Mouse (Mus musculus) mature B cell (primary cell): ENCODE measurements around the gene Muc20.

Experiments
- in situ Hi-C: fragments of 300-500 bp; cut with MboI; formaldehyde crosslinking; loops from 2 replicates; pipeline ENCODE4 v1.14.3; 2019

Gene Muc20

DNA sequence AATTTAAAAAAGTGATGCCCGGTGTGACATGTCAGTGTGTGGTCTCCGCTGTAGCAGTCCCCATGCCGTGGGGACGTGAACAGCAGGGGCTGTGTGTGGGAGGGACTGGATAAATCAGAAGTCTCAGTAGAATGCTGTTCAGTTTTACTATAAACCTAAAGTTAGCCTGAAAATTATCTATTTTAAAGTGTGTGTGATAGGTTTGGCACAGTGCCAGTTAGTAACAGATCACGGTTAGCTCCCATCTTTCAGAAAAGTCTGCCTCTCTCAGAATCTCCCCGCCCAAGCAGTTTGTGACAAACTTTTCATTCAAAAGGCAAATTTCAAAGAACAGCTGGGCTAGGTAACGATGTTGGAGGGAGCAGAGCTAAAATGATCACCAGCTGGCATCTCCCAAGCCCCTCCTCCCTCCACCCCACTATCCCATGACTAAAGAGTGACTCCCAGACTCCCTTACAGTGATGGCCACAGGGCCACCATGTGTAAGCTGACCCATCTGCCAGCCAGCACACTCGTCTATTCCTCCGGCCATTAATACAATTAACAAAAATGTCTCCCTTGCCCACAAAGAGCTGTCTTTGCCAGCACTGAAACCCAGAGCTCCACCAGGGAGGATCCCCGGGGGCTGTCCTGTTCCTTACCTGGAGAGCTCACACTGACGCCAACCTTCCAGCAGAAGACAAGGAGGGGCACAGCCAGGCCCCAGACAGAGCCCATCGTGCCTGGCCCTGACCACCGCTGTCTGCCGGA is 384 bp downstream of the Muc20 start:
- in situ Hi-C loops = no loop called here

DNA sequence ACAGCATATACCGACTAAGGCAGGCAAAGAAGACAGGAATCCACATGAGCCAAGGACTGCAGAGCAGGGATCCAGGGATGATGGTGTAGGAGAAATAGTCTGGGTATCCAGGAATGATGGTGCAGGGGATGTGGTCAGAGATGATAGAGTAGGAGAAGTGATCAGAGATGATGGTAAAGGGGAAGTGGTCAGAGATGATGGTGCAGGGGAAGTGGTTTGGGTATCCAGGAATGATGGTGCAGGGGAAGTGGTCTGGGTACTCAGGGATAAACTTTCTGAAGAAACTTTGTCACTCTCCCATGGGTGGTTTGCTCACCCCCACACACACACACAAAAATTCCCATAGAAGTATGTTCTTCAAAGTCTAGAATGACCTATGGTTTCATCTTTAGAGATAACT is 2.1 kb downstream of the Muc20 start:
- in situ Hi-C loops = no loop called here

DNA sequence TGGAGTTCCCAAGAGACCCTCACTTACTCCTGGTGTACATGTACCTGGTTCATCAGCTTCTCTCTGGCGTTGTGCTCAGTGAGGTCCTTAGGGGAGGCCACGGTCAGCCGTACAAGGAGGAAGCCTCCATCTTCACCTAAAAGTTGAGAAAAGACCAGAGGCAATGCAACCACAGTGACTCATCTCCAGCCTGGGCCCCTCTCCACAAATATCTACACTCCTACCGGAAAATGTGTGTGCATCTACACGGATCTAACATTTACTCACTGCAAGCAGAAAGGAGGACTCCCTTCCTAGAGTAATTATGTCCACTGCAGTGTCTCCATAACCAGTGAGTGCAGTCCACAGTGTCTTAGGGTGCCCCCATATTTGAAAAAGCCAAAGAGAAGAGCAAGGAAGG is 7.2 kb downstream of the Muc20 start:
- in situ Hi-C loops = no loop called here

DNA sequence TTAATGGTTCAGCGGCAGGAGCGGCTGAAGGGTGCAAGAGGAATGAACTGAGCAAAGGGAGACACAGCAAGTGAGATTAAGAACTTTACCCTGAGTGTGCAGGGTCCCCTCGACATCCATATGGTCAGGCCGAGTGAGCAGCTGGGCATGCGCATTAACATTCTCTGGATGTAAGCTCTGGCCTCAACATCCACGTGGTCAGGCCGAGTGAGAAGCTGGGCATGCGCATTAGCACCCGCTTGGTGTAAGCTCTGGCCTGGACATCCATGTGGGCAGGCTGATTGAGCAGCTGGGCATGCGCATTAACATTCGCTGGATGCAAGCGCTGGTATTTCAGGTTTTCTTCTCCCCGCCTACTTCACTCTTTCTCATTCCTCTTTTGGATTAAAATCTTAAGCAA is 12.4 kb downstream of the Muc20 start:
- in situ Hi-C loops = no loop called here

DNA sequence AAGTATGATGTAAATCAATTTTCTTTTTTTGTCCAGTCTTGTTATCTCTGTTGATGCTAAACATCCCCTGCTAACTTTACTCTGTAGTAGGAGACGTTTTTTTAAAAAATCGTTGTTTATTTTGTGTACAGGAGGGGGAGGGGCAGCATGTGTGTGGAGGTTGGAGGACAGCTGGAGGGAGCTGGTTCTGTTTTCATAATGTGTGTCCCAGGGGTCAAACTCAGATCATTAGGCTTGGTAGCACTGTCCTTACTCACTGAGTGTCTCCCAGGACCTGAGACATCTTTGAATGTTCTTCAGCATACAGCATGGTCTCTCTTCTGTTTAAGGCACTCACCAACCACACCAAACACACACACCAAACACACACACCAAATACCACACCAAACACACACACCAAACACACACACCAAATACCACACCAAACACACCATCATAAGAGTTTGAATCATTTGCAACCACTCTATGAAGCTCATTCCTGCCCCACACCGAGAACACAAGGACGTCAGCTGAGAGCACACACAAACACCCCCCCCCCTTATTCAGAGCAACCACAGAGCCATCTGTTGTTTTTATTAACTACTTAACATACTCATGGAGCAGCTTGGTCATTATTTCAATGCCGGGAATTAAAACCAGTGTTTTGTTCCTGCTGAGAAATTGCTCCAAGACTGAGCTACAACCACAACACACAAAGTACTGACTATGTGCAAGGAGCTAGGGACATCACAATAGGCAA is 13.7 kb downstream of the Muc20 start:
- in situ Hi-C loops = no loop called here

DNA sequence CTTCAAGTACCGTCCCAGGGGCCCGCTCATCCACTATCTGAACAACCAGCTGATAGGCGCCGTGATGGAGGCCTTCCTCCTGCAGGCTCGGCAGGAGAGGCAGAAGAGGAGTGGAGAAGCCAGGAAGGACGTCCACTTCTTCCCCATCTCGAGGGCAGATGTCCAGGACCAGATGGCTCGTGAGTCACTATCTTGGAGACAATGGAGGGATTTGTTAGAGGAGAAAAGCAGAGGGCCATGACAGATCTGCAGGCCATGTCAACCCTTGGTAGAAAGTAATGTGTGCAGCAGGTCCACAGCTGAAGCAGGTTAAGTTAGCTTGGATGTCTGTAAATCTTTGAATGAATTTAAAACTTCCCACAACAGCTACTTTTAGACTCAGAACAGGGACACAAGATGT is 18.3 kb downstream of the Muc20 start:
- in situ Hi-C loops = no loop called here

DNA sequence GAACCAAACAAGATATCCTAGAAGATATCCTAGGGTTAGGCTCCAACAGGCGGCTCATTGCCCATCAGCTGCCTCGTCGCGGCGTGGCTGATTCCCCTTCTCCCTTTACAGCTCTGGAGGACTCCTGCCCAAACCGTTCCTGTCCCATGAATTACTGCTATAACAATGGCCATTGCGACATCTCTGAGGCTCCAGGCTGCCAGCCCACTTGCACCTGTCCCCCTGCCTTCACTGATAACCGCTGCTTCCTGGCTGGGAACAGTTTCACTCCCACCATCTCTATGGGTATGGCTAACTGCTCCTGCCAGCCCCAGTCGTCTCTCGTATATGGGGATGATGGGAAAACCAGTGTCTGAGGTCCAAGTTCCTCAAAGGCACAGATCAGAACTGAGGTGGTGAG is 20.6 kb downstream of the Muc20 start:
- in situ Hi-C loops = no loop called here

DNA sequence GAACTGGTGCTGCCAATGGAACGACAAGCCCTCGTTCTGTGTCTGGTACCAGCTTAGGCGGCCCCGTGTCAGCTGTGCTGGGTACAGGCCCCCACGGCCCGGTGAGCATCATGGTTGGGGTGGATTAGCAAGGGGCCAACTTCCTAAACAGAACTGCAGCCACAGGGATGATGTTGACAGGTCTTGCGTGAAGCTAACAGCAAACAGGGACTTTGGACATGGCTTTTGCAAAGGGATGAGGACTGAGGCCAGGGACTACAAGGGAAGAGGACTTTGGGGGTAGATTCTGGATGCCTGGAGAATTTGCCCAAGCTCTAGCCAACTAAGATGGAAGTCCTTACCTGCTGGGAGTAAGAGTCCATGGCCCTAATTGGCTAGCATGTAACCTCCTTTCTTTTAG is 30.3 kb downstream of the Muc20 start:
- in situ Hi-C loops = no loop called here

DNA sequence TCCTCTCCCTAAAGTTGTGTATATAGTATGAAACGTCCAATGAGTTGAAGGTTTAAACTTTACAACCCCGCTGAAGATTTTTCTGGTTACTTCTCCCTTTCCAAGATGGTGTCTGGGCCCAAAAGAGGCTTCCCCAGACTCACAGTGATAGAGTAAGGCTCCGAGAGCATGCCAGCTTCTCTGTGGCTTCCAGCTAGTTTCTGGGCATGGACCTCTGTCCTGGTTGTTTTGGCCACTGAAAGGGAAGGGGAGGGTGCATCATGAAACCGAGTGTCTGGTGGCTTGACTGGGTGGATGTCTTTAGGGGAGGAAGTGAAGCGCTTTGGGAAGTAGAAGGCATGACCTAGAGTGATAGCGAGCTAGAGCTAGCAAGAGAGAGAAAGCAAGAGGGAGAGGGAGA is 32.3 kb downstream of the Muc20 start:
- in situ Hi-C loops = no loop called here

DNA sequence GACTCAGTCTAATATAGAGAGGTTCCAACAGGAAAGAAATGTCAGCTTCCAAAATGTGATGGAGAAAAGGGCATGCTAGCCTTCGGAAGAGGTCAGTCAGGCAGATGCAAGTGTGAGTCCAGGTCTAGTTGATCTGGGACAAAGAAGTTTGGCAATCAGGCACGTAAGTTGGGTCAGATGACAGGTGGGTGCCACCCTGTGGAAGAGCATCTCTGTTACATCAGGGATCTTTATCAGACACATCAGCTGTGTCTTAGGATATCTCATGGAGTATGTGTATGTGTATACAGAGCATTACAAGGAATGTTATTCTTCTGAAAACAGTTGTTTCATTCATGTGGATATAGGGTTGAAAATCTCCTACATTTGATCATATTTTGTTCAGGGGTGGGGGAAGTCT is 32.7 kb downstream of the Muc20 start:
- in situ Hi-C loops = no loop called here

DNA sequence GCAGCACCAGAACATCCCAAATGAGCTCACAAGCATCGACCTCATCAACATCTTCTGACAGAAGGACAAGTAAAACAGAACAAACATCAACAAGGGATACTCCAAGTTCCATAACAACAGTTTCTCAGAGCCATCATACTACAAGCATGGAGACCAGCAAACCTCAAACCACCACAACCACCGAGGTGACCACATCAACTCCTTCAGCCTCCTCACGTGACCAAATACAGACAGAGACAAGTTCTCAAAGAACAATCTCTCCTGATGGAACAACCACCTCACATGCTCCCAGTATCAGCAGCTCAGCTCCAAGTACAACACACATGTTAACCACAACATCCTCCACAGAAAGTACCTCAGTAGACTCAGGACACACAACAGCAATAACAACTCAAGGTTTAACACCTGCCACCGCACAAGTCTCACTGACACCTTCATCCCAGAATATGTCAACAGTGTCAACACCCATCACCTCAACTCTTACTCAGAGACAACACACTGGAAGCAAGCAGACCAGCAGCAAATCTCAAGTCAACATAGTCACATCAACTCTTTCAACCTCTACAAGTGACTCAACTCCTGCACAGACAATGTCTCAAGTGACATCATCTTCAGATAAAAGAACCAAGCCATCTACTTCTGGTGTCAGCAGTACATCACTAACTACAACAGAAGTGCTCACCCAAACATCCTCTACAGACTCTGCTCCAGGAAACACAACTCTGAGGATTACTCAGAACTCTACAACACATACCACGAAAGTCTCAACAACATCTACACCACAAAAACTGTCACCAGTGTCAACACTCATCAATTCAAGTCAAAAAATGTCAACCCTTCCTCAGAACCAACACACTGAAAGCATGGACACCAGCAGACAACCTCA is 46.8 kb downstream of the Muc20 start:
- in situ Hi-C loops = no loop called here

DNA sequence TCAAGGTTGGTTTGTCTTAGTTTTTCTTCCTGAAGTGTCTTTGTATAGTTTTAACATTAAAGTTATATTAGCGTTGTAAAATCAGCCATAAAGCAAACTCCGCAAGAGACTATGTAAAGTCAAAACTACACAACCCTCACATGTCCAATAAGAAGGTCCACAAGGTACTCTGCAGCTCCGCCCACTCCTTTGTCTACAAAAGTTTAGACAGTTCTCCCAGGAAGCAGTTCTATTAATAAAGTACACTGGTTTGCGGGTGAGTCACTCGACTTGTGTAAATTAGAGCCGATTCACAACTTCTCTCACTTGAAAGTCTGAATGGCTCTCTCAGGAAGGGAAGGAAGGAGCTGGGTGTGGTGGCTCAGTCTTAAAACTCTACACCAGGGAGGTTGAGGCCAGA is 51.4 kb downstream of the Muc20 start:
- in situ Hi-C loops = no loop called here

DNA sequence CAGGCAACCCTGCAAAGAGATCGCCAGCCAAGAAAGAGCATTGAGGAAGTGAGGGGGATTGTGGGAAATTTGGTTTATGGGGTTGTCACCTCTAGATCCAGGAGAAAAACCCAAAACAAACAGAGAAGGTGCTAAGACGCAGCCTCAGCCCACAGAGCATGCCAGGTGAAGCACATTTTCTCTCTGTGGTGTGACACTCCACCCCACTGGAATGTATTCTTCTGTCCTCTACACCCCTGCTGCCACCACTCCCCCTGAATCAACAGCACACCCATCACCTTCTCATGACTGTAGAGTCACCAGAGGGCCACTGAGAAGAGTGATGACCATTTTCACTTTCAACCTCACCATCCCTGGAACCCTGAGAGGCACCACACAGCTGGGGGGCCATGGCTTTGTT is 54.5 kb downstream of the Muc20 start:
- in situ Hi-C loops = no loop called here

DNA sequence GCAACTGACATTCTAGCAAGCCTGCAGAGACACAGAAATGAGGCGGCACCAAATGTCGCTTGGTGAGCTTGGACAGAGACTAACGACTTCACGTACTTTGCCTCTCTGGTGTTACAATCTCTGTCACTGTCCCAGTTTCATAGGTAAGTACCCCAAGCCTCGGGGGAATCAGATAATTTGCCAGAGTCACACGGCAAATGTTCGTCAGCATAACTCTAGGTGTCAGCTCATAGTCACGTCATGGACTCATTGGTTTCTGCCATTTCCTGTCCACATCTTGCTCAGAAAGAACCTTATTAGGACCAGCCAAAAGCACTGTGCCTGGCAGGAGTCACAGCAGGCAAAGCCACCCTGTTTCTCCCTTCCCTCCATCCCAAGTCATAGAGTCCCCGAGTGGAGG is 55.9 kb downstream of the Muc20 start:
- in situ Hi-C loops = no loop called here

DNA sequence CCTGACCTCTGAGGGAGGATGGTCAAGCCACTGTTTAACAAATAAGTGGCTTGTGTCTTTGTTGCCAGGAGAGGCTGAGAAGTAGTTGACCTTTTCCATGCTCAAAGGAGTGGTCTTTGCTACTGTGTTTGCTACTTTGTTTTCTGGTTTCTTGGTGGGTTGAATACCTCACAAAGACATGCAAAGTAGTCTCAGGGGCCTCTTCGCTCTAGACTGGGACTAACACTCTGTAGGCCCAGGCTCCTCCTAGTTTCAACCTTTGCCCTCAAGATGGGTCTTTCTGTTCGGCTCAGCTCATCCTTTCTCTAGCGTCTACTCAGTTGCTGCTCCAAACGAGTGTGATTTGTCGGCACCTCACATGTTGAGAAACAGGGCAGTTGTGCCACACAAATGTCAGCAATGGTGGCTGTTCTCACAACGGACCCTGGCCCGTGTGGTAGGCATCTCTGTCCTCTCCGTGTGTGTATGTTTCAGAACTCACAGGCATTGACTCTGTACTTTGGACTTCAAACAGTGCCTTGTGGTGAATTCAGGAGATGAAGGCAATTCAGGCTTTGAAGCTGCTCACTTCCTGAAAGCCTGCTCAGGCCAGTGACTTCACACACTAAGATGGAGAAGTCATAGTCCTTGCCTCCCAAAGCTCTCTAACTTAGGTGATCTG is 57.1 kb downstream of the Muc20 start:
- in situ Hi-C loops = no loop called here

DNA sequence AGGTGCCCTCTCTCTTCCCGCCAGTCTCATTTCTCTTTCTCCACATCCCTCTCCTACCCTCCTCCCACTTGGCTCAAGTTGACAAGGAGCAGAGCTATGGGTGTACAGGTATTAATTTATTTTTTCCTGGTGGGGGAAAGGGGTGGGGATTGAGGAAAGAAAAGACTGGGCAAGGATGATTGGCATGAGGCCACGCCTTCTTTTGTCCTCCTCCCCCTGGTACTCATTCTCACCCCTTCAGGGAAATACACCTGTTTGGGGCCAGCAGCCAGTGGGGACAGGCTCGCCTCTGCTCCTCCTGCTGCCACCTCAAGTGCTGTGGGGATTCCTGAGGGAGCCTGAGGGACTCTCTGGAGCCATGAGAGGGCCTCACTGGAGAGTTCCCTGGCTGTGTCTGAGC is 61.2 kb downstream of the Muc20 start:
- in situ Hi-C loops = no loop called here

DNA sequence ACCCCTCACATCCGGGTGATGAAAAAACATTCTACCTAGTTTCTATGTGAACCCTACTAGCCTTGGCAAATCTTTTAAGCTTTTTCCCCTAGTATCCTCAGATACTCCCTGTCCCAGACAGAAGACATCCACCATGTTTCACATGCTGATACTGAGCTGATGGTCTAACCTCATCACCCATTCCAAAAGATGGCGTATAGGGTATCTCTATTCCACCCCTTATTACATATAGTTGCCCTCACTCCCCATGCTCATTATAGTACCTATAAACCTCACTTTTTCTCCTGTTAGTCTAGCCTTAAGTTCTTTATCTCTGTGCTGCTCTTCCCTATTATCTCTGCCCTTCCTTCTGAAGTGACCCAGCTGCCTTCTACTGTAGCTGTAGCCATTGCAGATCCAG is 61.6 kb downstream of the Muc20 start, which contains the start of gene Muc4:
Muc4 (plus strand) TSS at position 301 of the 400 bp plus-strand sequence.
- in situ Hi-C loops = no loop called here

DNA sequence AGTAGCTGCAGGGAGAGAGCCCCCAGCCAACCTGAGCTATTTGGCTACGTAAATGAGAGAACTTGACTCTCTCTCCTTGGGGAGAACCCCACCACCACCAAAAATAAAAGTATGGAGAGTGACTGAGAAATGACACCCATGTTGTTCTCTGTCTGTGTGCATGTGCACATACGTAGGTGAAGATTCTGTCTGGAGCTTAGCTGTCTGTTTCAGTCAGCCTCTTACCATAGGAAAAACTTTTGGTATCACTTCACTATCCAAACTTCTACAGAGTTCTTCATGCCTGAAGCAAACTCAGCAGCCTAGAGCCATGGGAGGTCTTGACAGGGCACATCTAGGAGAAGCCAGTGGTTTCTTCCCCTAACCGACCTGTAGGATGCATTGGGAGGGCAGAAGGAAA is 64.0 kb downstream of the Muc20 start:
- in situ Hi-C loops = no loop called here

DNA sequence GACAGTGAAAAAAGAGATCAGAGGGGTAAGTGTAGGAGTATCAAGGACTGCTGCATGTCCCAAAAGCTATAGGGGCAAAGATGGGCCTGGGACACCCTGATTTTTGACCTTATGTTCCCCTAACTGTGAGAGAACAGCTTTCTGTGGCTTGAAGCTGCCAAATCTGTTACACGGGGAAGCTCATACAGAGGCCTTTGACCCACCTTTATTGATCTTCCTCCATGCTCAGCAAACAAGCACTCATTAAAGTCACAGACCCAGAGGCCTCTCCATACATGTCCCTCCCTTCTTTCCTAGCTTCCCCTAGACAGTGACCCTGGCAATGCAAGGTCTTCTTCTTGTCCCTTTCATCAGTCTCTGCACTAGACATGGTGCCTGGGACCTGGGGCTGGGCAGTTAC is 68.5 kb downstream of the Muc20 start:
- in situ Hi-C loops = no loop called here

DNA sequence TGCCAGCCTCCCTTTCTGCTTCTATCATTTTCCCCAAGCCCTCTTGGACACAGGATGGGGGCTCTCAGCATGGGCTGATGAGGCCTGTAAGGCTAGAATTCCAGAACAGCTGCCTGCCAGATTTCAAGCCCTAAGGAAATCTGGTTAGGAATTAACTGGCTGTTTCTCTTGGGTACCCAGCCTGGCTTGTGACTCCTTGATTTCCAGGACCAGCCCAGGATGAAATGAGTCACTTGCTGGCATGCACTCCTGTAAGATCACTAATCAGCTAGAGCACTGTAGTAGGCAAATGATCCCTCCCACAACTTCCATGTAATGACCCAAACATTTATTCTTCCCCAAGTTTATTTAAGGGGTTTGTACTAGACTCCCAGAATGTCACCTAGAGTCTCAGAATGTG is 69.0 kb downstream of the Muc20 start:
- in situ Hi-C loops = no loop called here
